Mouse (Mus musculus) heart, postnatal 14 days (tissue): ENCODE measurements around the gene Acad10. TPM values are rescaled to one million over a fixed set of nuclear protein-coding genes. Genes with fewer than 3 reads are reported as not detected.
"Not testable (repeated sequence)": the region's sequence is repeated elsewhere in the genome, so short reads cannot be mapped to it uniquely, and the experiment has no call there.

Experiments used
- DNase-seq, 2 experiments: peaks; one replicate each; pipeline ENCODE4 v3.0.0; 2021 to 2022
- intact Hi-C: fragments of 180-260 bp; cut with DNase I; formaldehyde crosslinking; loops from one replicate; pipeline ENCODE4 v1.15.1; 2025
- total RNA-seq, 2 experiments: library from RNA; stranded (reverse); gene quantifications; 2 replicates each; pipeline ENCODE4 v1.2.3; 2021

The Acad10 gene
- total RNA-seq, 2 experiments from 2014 or later = 14.0 to 15.4 TPM

- intact Hi-C loops = no loop called here
- no peak for DNase-seq
Observed at GRCm38 (mm10) chr5:121661494-121661893, 1.2 kb upstream of the Acad10 start.

- intact Hi-C loops = no loop called here
- no peak for DNase-seq
Observed at GRCm38 (mm10) chr5:121660897-121661254, 562 bp upstream of the Acad10 start.

- DNase-seq, intact Hi-C loops: not testable (repeated sequence)
Observed at GRCm38 (mm10) chr5:121657656-121658055, 2.7 kb downstream of the Acad10 start.

GRCm38 (mm10) chr5:121656866-121657265 lies 3.4 kb downstream of the Acad10 start:
- intact Hi-C loops = not testable (repeated sequence)
- DNase-seq = peak; percentile 5 to 7

- intact Hi-C loops = no loop called here
Observed at GRCm38 (mm10) chr5:121654526-121654925, 5.8 kb downstream of the Acad10 start.

GRCm38 (mm10) chr5:121649134-121649533 lies 11.2 kb downstream of the Acad10 start:
- intact Hi-C loops = no loop called here
- no peak for DNase-seq

More at GRCm38 (mm10) chr5:121654526-121654925, 5.8 kb downstream of the Acad10 start:
- no peak for DNase-seq

- no peak for DNase-seq
- intact Hi-C loops = no loop called here
Observed at GRCm38 (mm10) chr5:121639601-121640000, 20.7 kb downstream of the Acad10 start.

GRCm38 (mm10) chr5:121637296-121637695 lies 23.0 kb downstream of the Acad10 start:
- DNase-seq = no peak
- intact Hi-C loops = no loop called here

- intact Hi-C loops = no loop called here
- DNase-seq = no peak
Observed at GRCm38 (mm10) chr5:121634668-121635067, 25.6 kb downstream of the Acad10 start.

- intact Hi-C loops = no loop called here
- DNase-seq = no peak
Observed at GRCm38 (mm10) chr5:121632804-121633203, 27.5 kb downstream of the Acad10 start.

GRCm38 (mm10) chr5:121631106-121631647 lies 29.1 kb downstream of the Acad10 start:
- intact Hi-C loops, DNase-seq: not testable (repeated sequence)

GRCm38 (mm10) chr5:121627871-121628270 lies 32.4 kb downstream of the Acad10 start:
- DNase-seq = peak; percentile 77 to 86

GRCm38 (mm10) chr5:121623241-121623640 lies 37.1 kb downstream of the Acad10 start:
- intact Hi-C loops = no loop called here
- DNase-seq = no peak

More at GRCm38 (mm10) chr5:121627871-121628270, 32.4 kb downstream of the Acad10 start:
- intact Hi-C loops = no loop called here

- intact Hi-C loops = no loop called here
- DNase-seq = no peak
Observed at GRCm38 (mm10) chr5:121621102-121621501, 39.2 kb downstream of the Acad10 start.

GRCm38 (mm10) chr5:121618592-121619513 lies 41.5 kb downstream of the Acad10 start, which contains the start of gene Acad12:
Acad12 (minus strand) TSS chr5:121618938.
- intact Hi-C loops = loop anchor here (1.0 kb wide), 1 partner anchor 58 kb away; no protein-coding TSS in a partner anchor
- DNase-seq = peak; percentile 92

- DNase-seq, intact Hi-C loops: not testable (repeated sequence)
Observed at GRCm38 (mm10) chr5:121614921-121615320, 45.4 kb downstream of the Acad10 start.

- no peak for DNase-seq
- intact Hi-C loops = no loop called here
Observed at GRCm38 (mm10) chr5:121612036-121612435, 48.3 kb downstream of the Acad10 start.

GRCm38 (mm10) chr5:121609556-121610135 lies 50.7 kb downstream of the Acad10 start:
- DNase-seq, intact Hi-C loops: not testable (repeated sequence)

GRCm38 (mm10) chr5:121606151-121606550 lies 54.2 kb downstream of the Acad10 start:
- DNase-seq = peak; percentile 80 to 90
- intact Hi-C loops = no loop called here

GRCm38 (mm10) chr5:121603815-121604214 lies 56.5 kb downstream of the Acad10 start:
- DNase-seq = not testable (repeated sequence)
- intact Hi-C loops = loop anchor here (2.0 to 5.0 kb wide), 2 partner anchors 59 to 152 kb away; partner anchors contain the start of genes Adam1a, Erp29, Gm42878 and Mapkapk5
